Mouse (Mus musculus): ENCODE data around the gene Slc22a18.

Slc22a18 gene

GRCm38 (mm10) chr7:143473347-143474101, at the start of gene Slc22a18:
Gene Slc22a18, plus strand, starts transcription at chr7:143473736.
- no peak for DNase-seq

- DNase-seq: peak; percentile 97
These were observed 45.3 kb upstream of the Slc22a18 start for GRCm38 (mm10) chr7:143428142-143428813.

- peak; percentile 48 for DNase-seq
These were observed 44.6 kb upstream of the Slc22a18 start for GRCm38 (mm10) chr7:143428814-143429499.

- no peak for DNase-seq
These were observed 40.9 kb upstream of the Slc22a18 start for GRCm38 (mm10) chr7:143432631-143433030.

GRCm38 (mm10) chr7:143433331-143433730, 40.2 kb upstream of the Slc22a18 start:
- DNase-seq: no peak

- no peak for DNase-seq
These were observed 36.2 kb upstream of the Slc22a18 start for GRCm38 (mm10) chr7:143437231-143437893.

GRCm38 (mm10) chr7:143437894-143438581, 35.5 kb upstream of the Slc22a18 start:
- peak; percentile 87 for DNase-seq

GRCm38 (mm10) chr7:143438965-143439364, 34.6 kb upstream of the Slc22a18 start:
- DNase-seq: no peak

GRCm38 (mm10) chr7:143444580-143444954, 29.0 kb upstream of the Slc22a18 start:
- DNase-seq: no peak

GRCm38 (mm10) chr7:143444955-143445648, 28.4 kb upstream of the Slc22a18 start:
- peak; percentile 78 for DNase-seq

GRCm38 (mm10) chr7:143445651-143446460, 27.7 kb upstream of the Slc22a18 start:
- peak; percentile 64 for DNase-seq

GRCm38 (mm10) chr7:143447130-143447529, 26.4 kb upstream of the Slc22a18 start:
- DNase-seq: no peak

- DNase-seq: no peak
These were observed 14.6 kb upstream of the Slc22a18 start for GRCm38 (mm10) chr7:143458963-143459331.

- peak; percentile 40 for DNase-seq
These were observed 14.0 kb upstream of the Slc22a18 start for GRCm38 (mm10) chr7:143459332-143460211.

GRCm38 (mm10) chr7:143460217-143460834, 13.2 kb upstream of the Slc22a18 start:
- no peak for DNase-seq

GRCm38 (mm10) chr7:143460874-143461273, 12.7 kb upstream of the Slc22a18 start, which contains the start of gene Cdkn1c:
Gene Cdkn1c, minus strand, starts transcription at chr7:143461050.
- peak; percentile 94 for DNase-seq

GRCm38 (mm10) chr7:143461294-143461870, 12.2 kb upstream of the Slc22a18 start:
- no peak for DNase-seq

- DNase-seq: no peak
These were observed 11.6 kb upstream of the Slc22a18 start for GRCm38 (mm10) chr7:143461920-143462319.

- DNase-seq: no peak
These were observed 11.0 kb upstream of the Slc22a18 start for GRCm38 (mm10) chr7:143462516-143462915.

All from retina, postnatal 1 day (tissue).